Mouse (Mus musculus): ENCODE measurements around the gene Dpy19l3.
A peak's percentile ranks its signal among the peaks of the same experiment; 100 is the strongest.

Gene Dpy19l3

DNA sequence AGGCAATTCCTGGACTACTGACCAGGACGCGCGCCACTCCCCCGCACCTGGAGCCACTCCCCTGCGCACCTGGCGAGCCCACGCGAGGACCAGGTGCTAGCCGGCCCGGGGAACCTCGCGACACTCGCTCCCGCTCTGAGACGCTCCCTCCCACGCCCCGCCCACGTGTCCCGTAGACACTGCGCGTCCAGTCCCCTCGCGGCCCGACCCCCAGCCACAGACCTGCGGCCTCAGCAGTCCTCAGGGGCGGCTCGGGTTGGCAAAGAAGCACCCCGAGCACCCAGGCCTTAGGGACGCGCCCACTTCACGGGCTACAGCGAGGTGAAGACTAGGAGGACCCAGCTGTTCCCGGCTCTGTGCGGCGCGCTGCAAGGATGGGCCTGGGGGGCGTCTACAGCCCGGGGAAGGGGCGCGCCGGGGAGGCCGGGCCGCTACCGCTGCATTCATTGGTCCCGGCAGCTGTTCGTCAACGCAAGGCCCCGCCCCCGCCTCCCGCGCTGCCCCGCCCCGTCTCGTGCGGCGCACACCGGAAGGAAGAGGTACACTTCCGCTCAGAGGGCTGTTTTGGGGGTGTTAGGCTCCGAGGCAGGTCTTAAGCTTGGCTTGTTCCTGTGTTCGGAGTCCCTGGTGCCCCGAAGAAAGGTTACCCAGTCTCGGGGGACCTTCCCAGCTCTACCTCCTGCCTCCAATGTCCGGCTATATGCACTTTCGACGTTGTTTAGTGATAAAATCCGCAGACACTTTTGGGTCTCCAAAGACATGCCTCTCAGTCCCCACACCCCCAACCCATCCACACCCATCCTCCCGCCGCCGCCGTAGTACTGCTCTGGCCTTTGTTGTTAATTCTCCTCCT lies at the start of gene Dpy19l3:
Gene Dpy19l3, minus strand, starts transcription at position 422 of the 853 bp plus-strand sequence.
- DNase-seq (ENCODE audit: low spot score in 2 of 2) = peak; percentile 96 to 97

DNA sequence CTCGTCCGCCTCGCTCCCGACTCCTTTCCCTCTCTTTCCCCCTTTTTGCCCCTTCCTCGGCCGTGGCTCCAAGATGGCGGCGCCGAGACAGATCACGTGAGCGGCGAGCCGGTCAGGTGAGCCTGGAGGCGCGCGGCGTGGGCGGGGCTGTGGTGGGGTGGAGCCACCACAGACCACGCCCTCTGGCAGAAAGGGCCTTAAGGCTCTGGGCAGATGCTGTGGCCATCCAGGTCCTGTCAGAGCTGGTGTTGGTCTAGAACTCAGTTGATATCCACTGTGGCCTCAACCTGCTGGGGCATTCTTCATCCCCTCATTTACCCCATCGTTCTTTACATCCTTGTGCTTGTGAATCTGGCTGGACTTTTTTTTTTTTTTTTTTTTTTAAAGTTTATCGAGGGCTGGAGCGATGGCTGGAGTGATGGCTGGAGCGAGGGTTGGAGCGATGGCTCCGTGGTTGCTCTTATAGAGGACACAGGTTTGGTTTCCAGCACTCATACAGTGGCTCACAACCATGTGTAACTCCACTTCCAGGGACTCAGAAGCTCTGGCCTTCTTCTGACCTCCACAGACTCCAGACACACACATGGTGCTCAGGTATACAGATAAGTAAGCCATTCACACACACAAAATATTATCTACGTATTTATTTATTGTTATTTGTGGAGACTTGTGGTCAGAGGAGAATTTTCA lies 48.8 kb upstream of the Dpy19l3 start, which contains the start of gene Zfp507:
Gene Zfp507, minus strand, starts transcription at position 98 of the 690 bp plus-strand sequence.
- DNase-seq (ENCODE audit: low spot score in 2 of 2) = peak; percentile 80 to 92

DNA sequence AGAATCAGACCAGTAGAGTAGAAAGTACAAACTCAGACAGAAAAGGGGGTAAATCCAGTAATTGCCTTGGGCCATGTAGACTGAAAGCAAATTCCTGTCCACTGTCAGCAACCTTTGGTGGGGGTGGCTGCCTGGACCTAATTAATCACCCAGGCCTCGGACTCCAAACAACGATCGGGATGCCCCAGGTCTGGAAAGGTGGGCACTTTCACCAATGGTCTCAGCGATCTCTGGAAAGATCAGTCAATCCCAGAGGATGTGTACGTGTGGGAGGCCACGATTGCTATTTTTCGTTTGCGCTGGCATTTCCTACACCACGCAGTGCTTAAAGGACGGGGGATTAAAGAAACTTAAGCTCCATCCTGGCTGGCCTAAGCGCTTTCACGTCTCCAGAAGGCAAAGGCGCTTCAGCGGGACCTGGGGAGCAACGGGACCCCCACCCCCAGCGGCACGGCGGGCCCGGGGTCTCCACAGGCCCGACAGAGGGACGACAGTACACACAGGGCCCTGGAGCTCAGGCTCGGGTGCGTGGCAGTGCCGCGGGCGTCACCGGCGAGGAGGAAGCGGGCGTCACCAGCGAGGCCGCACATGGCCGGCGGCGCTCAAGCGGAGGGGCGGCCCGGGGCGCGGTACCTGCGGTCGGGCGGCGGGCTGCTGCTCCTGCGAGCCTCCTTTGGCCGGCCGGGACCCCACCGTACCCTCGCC lies 48.1 kb upstream of the Dpy19l3 start:
- DNase-seq (ENCODE audit: low spot score in 2 of 2) = no peak

DNA sequence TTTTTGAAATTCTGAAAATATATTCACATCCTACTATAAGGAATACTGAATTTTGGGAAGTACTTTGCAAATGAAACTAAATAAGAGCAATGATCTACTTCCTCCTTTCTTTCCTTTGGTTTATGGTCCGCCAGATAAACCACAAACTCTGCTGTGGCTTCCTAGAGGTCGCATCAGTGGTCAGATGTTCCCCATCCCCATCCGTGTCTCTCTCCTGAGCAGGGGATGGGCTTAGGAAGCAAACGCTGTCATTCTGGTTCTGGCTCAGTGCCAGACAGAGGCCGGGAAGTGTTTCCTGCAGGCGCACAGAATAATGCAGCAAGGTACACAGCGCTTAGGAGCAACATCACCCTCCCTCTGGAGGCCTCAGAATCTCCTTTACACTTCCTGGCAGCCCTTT lies 41.9 kb upstream of the Dpy19l3 start:
- DNase-seq (ENCODE audit: low spot score in 2 of 2) = no peak

DNA sequence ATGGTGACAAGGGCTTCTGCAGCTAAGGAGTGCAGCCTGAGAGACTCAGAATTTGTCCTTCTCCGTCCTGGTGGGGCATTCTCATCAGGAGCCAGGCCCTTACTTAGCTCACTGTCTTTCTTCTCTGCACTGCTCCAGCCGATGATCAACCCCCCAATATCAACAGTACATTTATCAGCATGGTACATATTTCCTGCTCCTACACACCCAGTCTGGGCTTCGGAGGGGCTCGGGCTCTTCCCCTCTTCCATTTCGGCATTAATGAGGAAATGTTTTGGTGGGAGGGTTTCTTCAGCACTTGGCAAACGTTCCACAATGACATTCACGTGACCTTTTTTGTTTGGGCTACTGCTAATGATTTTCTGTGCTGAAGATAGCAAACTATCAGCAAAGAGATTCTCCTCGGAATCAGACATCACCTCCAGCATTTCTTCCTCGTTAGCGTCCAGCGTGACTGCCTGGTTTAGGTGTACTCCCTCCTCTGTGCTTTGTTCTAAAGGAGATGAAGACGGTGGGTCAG lies 40.0 kb upstream of the Dpy19l3 start:
- no peak for DNase-seq (ENCODE audit: low spot score in 2 of 2)

DNA sequence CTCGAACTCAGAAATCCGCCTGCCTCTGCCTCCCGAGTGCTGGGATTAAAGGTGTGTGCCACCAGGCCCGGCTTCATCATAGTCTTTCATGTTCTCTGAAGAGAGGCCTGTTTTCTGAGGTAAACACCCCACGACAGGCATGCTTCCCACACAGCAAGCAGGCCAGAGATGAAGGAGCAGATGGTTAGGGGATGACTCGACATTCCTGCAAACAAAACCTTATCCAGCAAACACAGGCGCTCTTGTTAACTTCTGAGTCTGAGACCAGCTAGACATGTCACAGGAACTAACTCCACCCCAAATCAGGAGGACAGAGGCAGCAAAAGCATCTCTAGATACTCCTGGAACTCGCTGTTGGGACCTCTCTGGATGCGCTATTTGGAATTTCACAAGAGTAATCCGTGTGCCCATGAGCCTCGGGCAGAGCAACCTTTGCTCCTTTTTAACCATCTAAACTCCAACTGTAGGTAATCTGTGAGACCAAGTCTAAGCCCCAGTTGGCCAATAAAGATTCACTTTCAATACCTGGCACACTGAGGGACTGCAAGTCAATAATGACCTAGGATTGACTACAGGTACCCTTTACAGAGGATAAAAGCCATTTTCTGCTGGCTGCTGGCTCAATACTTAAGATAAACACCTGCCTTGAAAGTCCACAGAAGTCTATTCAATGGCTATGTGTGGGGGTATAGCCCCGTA lies 38.0 kb upstream of the Dpy19l3 start:
- no peak for DNase-seq (ENCODE audit: low spot score in 2 of 2)

DNA sequence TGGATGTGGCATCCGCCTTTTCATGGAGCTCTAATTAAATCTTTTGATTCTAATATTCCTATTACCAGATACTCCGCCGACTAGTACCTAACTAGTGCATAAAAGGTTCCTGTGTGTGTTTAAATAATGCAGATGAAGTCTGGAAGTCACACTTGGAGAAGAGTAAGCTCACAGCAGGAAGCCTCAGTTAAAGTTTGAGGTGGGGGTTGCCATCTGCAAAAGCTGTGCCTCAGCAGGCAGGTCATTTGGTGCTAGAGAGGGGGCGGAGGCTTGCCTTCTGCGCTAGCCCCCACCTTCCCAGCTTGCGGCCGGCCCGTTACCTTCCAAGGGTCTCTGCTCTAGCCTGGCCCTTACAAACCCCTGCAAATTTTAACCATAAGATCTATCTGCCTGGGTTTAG lies 36.7 kb upstream of the Dpy19l3 start:
- DNase-seq (ENCODE audit: low spot score in 2 of 2) = no peak

DNA sequence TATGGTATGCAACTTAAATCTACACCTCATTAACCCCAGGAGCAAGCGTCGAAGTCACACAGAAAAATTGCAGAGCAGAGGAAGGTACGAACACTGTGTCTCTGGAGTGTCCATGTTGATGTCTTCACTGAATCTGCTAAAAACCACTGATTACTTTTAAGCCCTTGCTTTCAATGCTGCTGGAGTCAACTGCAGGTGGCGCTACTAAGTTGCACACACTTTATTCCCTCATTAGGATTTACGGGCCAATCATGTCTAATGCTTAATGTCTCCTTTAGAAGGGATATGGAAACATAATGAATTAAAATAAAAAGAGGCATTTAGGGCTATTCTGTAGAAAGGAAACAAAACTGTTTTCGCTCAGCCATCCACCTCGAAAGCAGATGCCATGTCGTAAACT lies 35.9 kb upstream of the Dpy19l3 start:
- DNase-seq (ENCODE audit: low spot score in 2 of 2) = no peak

DNA sequence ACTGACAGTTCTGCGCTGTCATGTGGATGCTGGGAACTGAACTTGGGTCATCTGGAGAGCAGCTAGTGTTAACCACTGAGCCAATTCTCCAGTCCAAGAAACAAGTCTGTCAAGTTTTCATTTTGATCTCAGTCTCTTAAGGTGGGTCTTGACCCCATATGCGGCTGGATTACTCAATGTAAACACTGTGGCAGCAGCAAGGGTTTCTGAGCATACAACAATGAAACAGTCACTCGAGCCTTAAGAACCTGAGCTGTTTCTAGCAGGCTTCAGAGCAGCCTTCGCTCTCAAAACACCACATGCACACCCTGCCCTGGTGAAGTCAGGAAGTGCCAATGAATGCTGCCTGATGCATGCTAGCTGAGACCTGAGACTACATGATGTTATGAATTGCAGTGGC lies 31.3 kb upstream of the Dpy19l3 start:
- no peak for DNase-seq (ENCODE audit: low spot score in 2 of 2)

DNA sequence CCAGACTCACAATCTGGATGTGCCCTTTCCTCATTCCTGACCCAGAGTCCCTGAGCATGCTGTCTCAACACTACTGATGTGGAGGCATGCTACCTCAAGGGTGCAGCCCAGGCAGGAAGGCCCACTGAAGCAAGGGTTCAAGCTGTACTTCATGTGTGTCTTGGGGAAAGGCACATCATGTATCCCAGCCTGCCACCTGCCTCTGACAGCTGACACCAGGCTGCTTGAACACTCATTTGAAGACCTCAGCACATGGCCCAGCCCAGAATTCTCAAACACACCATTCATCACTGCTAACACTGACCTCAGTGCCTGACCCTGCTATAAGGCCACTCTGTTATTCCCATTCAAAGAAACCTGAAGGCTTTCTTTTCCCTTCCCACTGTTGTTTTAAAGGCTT lies 28.0 kb upstream of the Dpy19l3 start:
- no peak for DNase-seq (ENCODE audit: low spot score in 2 of 2)

DNA sequence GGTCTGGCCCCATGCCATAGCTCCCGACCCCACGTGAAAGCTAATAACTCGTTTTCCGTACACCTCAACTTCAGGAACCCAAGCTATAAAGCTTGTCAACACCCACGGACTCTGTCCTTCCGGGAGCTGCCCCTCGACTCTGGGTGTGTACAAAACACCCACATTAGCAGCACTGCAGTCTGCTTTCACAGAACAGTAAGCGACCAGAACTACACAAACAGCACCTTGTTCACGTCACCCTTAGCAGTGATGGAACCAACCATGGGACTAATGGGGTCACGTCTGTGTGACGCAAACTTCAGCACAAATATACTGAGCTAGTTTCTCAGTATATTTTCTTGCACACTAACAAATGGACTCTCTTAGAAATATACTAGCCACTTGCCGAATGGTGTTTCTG lies 19.9 kb upstream of the Dpy19l3 start:
- DNase-seq (ENCODE audit: low spot score in 2 of 2) = no peak

DNA sequence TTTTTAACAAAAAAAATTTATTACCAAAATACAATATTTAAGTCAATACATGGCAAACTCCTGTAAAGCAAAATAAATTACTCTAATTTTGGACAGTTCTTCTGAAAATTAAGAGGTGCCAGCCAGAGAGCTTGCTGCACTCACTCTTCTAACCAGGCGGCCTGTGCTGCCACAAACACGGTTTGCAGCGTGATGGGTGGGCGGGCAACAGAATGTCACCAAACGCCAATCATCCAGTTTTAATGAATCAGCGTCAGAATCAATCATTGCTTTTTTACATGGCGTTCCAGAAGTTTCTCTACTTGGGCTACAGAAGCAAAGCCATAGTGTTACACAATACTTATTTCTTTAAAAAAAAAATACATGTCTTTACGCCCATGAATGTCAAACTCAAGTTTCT lies 18.1 kb upstream of the Dpy19l3 start:
- DNase-seq (ENCODE audit: low spot score in 2 of 2) = no peak

DNA sequence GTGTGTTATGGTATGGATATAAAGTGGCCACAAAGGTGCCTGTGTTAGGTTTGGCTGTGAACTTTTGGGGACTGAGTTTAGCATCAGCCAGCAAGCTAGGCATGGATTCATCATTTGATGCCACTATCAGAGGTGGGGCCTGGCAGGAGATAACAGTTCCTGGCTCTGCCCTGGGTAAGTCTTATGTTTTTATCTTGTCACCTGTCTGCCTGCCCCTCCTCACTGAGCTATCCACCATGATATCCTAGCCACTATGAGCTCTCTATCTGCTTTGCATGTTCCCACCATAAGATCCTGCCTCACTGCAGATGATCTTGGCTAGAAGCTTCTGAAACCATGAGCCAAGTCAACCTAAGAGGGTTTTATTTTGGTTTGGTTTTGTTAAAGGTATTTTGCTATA lies 16.9 kb upstream of the Dpy19l3 start:
- no peak for DNase-seq (ENCODE audit: low spot score in 2 of 2)

DNA sequence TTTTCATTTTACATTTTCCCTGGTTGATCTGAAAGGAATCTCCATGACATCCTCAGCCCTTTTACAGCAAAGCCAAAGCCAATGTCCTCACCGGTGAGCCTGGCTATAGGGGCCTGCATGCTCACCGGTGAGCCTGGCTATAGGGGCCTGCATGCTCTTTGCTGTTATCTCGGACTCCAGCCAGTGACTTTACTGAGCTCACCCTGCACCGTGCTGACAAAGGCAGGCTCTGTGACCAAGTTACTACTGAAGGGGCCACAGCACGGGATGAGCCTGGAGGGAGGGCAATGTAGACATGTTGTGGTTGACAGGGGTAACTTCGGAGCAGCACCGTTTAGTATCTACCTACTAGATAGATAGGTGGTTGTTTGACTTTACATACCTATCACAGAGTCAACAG lies 15.9 kb upstream of the Dpy19l3 start:
- no peak for DNase-seq (ENCODE audit: low spot score in 2 of 2)

DNA sequence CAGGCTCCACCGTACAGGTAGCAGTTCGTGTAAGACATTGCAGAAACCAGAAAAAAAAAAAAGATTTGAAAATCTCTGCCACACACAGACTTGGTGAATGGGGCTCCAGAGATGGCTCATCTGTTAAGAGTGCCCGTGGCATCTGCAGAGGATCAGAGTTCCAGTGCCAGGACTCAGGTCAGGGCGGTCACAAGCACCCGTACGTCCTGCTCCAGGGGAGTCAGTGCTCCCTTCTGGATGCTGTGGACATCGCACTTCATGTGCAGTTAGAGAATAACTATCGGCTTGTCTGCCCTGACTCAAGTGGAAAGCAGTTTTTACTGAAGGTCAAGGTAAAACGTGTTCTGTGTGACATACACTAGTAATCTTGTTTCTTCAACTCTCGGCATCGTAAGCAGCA lies 10.2 kb upstream of the Dpy19l3 start:
- no peak for DNase-seq (ENCODE audit: low spot score in 2 of 2)

DNA sequence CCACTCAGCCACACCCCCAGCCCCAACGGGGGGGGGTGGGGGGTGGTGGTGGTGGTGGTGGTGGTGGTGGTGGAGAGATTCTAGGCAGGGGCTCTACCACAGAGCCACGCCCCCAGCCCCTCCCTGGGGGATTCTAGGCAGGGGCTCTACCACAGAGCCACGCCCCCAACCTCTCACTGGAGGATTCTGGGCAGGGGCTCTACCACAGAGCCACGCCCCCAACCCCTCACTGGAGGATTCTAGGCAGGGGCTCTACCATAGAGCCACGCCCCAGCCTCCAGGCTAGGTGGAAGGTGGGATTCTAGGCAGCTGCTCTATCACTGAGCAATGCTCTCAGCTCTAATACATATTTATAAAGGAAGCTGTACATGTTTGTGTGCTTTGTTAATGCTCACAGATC lies 7.5 kb upstream of the Dpy19l3 start:
- DNase-seq (ENCODE audit: low spot score in 2 of 2) = no peak

DNA sequence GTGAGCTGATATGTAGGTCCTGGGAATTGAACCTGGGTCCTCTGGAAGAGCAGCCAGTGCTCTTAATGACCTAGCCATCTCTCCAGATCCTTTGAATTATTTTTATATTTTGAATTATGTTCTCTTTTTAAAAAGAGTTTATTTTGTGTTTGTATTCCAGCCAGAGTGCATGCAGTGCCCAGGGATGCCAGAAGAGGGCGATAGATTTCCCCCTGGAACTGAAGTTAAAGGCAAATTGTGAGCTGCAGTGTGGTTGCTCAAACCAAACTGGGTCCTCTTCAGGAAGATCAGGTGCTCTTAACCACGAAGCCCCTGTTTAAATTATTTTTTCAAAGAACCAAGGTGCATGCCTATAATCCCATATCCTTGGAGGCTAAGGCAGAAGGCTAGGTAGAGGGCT lies 5.3 kb upstream of the Dpy19l3 start:
- DNase-seq (ENCODE audit: low spot score in 2 of 2) = no peak

DNA sequence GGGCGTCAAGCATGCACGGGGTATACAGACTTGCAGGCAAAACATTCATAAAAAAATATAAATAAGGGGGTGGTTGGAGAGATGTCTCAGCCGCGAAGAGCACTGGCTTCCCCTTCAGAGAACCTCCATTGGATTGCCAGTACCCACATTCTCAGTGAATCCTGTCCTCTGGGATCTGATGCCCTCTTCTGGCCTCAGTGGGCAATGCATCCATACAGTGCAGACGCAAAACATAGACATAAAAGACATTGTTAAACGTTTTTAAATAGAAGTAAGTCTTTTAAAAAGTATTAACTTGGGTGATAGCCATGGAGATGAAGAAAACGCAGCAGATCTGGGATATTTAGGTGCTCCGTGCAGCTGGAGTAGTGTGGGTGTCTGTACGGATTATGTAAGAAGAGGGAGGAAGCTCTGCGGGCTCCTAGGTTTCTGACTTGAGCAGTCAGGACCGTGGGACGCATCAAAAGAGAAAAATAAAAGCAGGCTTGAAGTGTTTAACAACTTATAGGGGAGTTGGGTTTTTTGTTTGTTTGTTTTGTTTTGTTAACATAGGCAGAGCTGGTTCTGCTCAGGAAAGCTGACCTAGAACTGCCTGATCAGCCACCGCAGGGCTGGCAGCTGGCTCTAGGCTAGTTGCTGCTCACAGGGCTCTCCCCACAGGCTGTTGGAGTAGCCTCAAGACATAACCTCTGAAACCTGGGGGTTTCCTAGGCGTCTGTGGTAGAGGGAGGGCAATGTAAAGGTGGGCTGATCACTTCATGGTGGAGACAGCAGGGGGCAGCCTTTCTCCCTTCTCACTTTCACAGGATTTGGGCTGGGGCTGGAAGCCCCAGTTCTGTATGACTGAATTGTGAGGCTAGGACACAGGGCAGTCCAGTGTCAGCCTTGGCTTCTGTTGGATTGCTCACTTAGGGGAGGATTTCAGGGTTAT lies 2.5 kb upstream of the Dpy19l3 start:
- DNase-seq (ENCODE audit: low spot score in 2 of 2) = no peak

DNA sequence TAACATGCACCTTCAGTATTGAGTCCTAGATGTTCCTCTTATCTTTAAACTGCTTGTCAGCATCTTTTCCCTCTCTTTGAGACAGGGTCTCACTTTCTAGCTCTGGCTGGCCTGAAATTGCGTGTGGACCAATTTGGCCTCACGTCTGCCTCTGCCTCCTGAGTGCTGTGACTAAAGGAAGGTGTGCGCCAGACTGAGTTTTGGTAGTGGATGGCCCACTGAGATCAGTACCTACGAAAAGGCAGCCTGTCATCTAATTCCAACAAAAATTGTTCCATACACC lies 573 bp upstream of the Dpy19l3 start:
- no peak for DNase-seq (ENCODE audit: low spot score in 2 of 2)

DNA sequence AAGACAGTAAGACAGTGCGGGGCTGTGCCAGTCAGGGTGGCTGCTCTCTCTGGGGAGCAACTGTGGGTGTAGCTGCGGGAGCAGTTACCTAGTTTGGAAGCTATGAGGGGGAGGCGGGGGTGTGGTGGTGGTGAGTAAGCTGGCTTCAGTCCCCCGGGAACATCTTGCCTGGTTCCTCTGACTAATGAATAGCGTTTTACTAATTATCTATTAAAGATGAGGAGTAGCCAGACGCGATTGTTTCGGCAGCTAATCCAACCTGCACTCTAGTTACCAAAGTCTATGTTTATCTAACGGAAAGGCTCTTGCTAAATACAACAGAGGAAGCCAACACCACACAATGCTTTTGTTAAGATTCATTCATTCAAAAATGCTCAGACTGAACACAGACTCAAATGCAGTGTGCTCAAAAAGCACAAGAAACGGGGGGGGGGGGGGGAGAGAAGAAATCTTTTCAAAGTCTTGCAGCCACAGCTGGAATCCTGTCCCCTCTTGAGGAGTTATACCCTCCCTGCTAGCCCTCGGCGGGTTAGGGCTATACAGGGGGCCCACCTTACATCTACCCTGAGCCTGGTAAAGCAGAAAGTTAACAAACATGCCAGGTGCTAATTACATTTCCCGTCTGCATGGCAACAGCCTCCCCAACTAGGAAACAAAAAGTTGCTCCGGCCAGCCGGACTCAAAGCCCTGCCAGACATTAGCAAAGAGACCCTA lies 778 bp downstream of the Dpy19l3 start:
- no peak for DNase-seq (ENCODE audit: low spot score in 2 of 2)

Data from cerebellum, postnatal 4 days (tissue).